ENCODE assay signal across 9 mouse cellular contexts in genomic region chr12:100421538-100421937, GRCm38 (mm10).
DNase-seq lines count a peak whose midpoint lies in the region; ATAC-seq and TF ChIP-seq lines count a peak whose summit lies in the region.
"Had no signal": no experiment of that assay in that cellular context is flagged by ENCODE, and none has a peak within 500 bp of the region (broad histone marks: within the 10 kb centered on the region; RNA-seq: fewer than 3 reads in every experiment).

No protein-coding gene starts in this region.

- no peaks in the 10 kb centered on the region; a peak in 1 of 4 replicates for H3K4me1 ChIP-seq in liver, embryonic 14.5 days (replicated peaks; ENCODE audit: control insufficient read depth in 2 of 2, insufficient read depth in 2 of 2, low read length in 1 of 2)

- H3K27me3 ChIP-seq in liver, embryonic 14.5 days (ENCODE audit: control insufficient read depth, insufficient read depth, low read length): no peaks in the 10 kb centered on the region

- DNase-seq in left cerebral cortex, adult 2 months (ENCODE audit: extremely low spot score in 1 of 2, low spot score in 2 of 2): peak in 1 of 2 experiments; percentile 67
- DNase-seq in left cerebral cortex, postnatal 36 days (ENCODE audit: low spot score in 2 of 2): no peak
- DNase-seq in NIH3T3 (ENCODE audit: low read depth): peak; percentile 70
- DNase-seq in cerebellum, postnatal 14 days: peak; percentile 81 to 82
- peak; percentile 17 to 39 for DNase-seq in gastrocnemius, postnatal 4 days (ENCODE audit: low spot score in 2 of 2)
- no peak for DNase-seq in liver, embryonic 14.5 days (ENCODE audit: low read depth in 3 of 3, low spot score in 3 of 3)
- DNase-seq in retina, embryonic 14.5 days (ENCODE audit: low spot score): peak; percentile 55

- no peak overlapping the region for H3K4me2 ChIP-seq in liver, embryonic 14.5 days (ENCODE audit: low read depth)

- intact Hi-C loops in left cerebral cortex, adult 2 months (cut with DNase I): loop anchor here (2.0 to 5.0 kb wide), 2 partner anchors 74 to 219 kb away; no protein-coding TSS in a partner anchor
- intact Hi-C loops in left cerebral cortex, postnatal 36 days (cut with DNase I): loop anchor here (1.0 to 5.0 kb wide), 2 partner anchors 44 to 220 kb away; no protein-coding TSS in a partner anchor

- H3K9ac ChIP-seq in liver, embryonic 14.5 days (replicated peaks): no peak overlapping the region

- 58% methylated on average over 6 of the region's 6 CpGs for WGBS in liver, embryonic 14.5 days (ENCODE audit: insufficient replicate concordance)

- TF ChIP-seq EP300 in liver, embryonic 14.5 days (IDR thresholded peaks at IDR 0.05; ENCODE audit: low read depth): no peak

- no peaks in the 10 kb centered on the region for H3K9me3 ChIP-seq in liver, embryonic 14.5 days (ENCODE audit: control insufficient read depth, low read length)

- no peaks in the 10 kb centered on the region for H3K36me3 ChIP-seq in liver, embryonic 14.5 days (replicated peaks; ENCODE audit: control insufficient read depth, insufficient read depth, low read depth)

- peak overlapping the region; percentile 83 for H3K27ac ChIP-seq in left cerebral cortex, adult 2 months
- no peak overlapping the region for H3K27ac ChIP-seq in liver, embryonic 14.5 days
- H3K27ac ChIP-seq: macrophage had no signal

- no peak for ATAC-seq in liver, embryonic 14.5 days (ENCODE audit: insufficient read depth)
- no peak for ATAC-seq in erythroblast, adult 5-6 weeks (replicated peaks; ENCODE audit: low FRiP score, poor library complexity, severe bottlenecking)

- H3K4me3 ChIP-seq in left cerebral cortex, adult 2 months: no peak overlapping the region
- no peak overlapping the region for H3K4me3 ChIP-seq in liver, embryonic 14.5 days (ENCODE audit: insufficient read depth in 1 of 2, low read depth in 2 of 2, low read length in 2 of 2)

- TF ChIP-seq CTCF in left cerebral cortex, adult 2 months (IDR thresholded peaks at IDR 0.05): peak; percentile 67
- TF ChIP-seq CTCF in liver, embryonic 14.5 days (IDR thresholded peaks at IDR 0.05; ENCODE audit: low read depth): peak; percentile 50

Comparison
In these comparisons a context has a peak if more than half of its experiments do, and no peak if none do; other contexts are left out.
1. DNase-seq: peak in NIH3T3 (single experiment), cerebellum, postnatal 14 days (2 of 2), gastrocnemius, postnatal 4 days (2 of 2) and retina, embryonic 14.5 days (single experiment); none in left cerebral cortex, postnatal 36 days (0 of 2) and liver, embryonic 14.5 days (0 of 3).